Mouse (Mus musculus) cerebral cortex, adult 2 months (tissue): ENCODE data around the gene Camta1.

Source experiments
- WGBS: fragments of 180-500 bp; shearing (Covaris S2); methylation state at CpG from one replicate; pipeline ENCODE4 v1.1.7; 2018; 5-methylcytosine and 5-hydroxymethylcytosine counted together

Gene Camta1

GRCm38 (mm10) chr4:151604481-151604880 lies 257.2 kb downstream of the Camta1 start:
- WGBS: 30% methylated on average over 16 of the region's 16 CpGs

- WGBS: 89% methylated on average over 9 of the region's 9 CpGs
Observed at GRCm38 (mm10) chr4:151603586-151603985, 258.1 kb downstream of the Camta1 start.

- WGBS: 44% methylated on average over 8 of the region's 8 CpGs
Observed at GRCm38 (mm10) chr4:151595116-151595515, 266.6 kb downstream of the Camta1 start.

GRCm38 (mm10) chr4:151593042-151593441 lies 268.6 kb downstream of the Camta1 start:
- WGBS: 48% methylated on average over 7 of the region's 7 CpGs

- 72% methylated on average over 9 of the region's 9 CpGs for WGBS
Observed at GRCm38 (mm10) chr4:151586074-151586473, 275.6 kb downstream of the Camta1 start.

GRCm38 (mm10) chr4:151577961-151578360 lies 283.7 kb downstream of the Camta1 start:
- 80% methylated on average over 3 of the region's 3 CpGs for WGBS

- 52% methylated on average over 15 of the region's 15 CpGs for WGBS
Observed at GRCm38 (mm10) chr4:151576291-151577108, 285.2 kb downstream of the Camta1 start.

GRCm38 (mm10) chr4:151572716-151573115 lies 289.0 kb downstream of the Camta1 start:
- 43% methylated on average over 5 of the region's 5 CpGs for WGBS

GRCm38 (mm10) chr4:151569586-151569985 lies 292.1 kb downstream of the Camta1 start:
- 73% methylated on average over 3 of the region's 3 CpGs for WGBS

- WGBS: 61% methylated on average over 7 of the region's 7 CpGs
Observed at GRCm38 (mm10) chr4:151568887-151569286, 292.8 kb downstream of the Camta1 start.

- 82% methylated on average over 4 of the region's 4 CpGs for WGBS
Observed at GRCm38 (mm10) chr4:151567105-151567504, 294.6 kb downstream of the Camta1 start.

- WGBS: 76% methylated on average over 9 of the region's 9 CpGs
Observed at GRCm38 (mm10) chr4:151555505-151555904, 306.2 kb downstream of the Camta1 start.

GRCm38 (mm10) chr4:151549523-151549922 lies 312.2 kb downstream of the Camta1 start:
- WGBS: 62% methylated on average over 10 of the region's 10 CpGs

- WGBS: 69% methylated on average over 3 of the region's 3 CpGs
Observed at GRCm38 (mm10) chr4:151545452-151545851, 316.2 kb downstream of the Camta1 start.

- WGBS: 63% methylated on average over 5 of the region's 5 CpGs
Observed at GRCm38 (mm10) chr4:151544191-151544590, 317.5 kb downstream of the Camta1 start.

GRCm38 (mm10) chr4:151540546-151540945 lies 321.1 kb downstream of the Camta1 start:
- WGBS: 87% methylated on average over 6 of the region's 6 CpGs

- 67% methylated on average over 5 of the region's 5 CpGs for WGBS
Observed at GRCm38 (mm10) chr4:151539881-151540280, 321.8 kb downstream of the Camta1 start.

GRCm38 (mm10) chr4:151539167-151539525 lies 322.5 kb downstream of the Camta1 start:
- 62% methylated on average over 10 of the region's 10 CpGs for WGBS

GRCm38 (mm10) chr4:151538446-151539166 lies 323.1 kb downstream of the Camta1 start:
- WGBS: 73% methylated on average over 18 of the region's 18 CpGs

- 61% methylated on average over 9 of the region's 9 CpGs for WGBS
Observed at GRCm38 (mm10) chr4:151535916-151536450, 325.7 kb downstream of the Camta1 start.

- WGBS: 84% methylated on average over 10 of the region's 10 CpGs
Observed at GRCm38 (mm10) chr4:151533451-151533850, 328.2 kb downstream of the Camta1 start.

GRCm38 (mm10) chr4:151528436-151528835 lies 333.2 kb downstream of the Camta1 start:
- 88% methylated on average over 4 of the region's 4 CpGs for WGBS

GRCm38 (mm10) chr4:151527763-151528162 lies 333.9 kb downstream of the Camta1 start:
- WGBS: 71% methylated on average over 3 of the region's 3 CpGs
